Mouse (Mus musculus) forebrain, embryonic 14.5 days (tissue): ENCODE data around the gene Irf2bp2. TPM values are rescaled to one million over a fixed set of nuclear protein-coding genes. Genes with fewer than 3 reads are reported as not detected.
"Not testable (repeated sequence)": the region's sequence is repeated elsewhere in the genome, so short reads cannot be mapped to it uniquely, and the experiment has no call there.

Experiments used
- ATAC-seq: fragments of 200-750 bp; cut with Nextera tagmentation; 2 replicates; pipeline ENCODE4 v1.8.0; 2017; ENCODE audit warnings: mild to moderate bottlenecking, moderate library complexity
- DNase-seq: peaks from one replicate; pipeline ENCODE4 v3.0.0-alpha.2; 2015; ENCODE audit warnings: low spot score
- H3K27ac ChIP-seq: fragments of 300-500 bp; sonication (generic); 2 replicates; pipeline ENCODE4 v1.5.1; 2014; ENCODE audit warnings: low read depth, mild to moderate bottlenecking, control low read depth, low read length, moderate library complexity
- H3K27me3 ChIP-seq: fragments of 300-500 bp; sonication (generic); replicated peaks from 2 replicates; pipeline ENCODE4 v1.6.1; 2014; ENCODE audit warnings: low read length, control low read depth, mixed read lengths; ENCODE audit not compliant: control insufficient read depth, insufficient read depth
- H3K36me3 ChIP-seq: fragments of 300-500 bp; sonication (generic); 2 replicates; pipeline ENCODE4 v1.6.1; 2014; ENCODE audit warnings: low read length, control low read depth; ENCODE audit not compliant: control insufficient read depth, insufficient read depth
- H3K4me1 ChIP-seq: fragments of 300-500 bp; sonication (generic); 2 replicates; pipeline ENCODE4 v1.6.1; 2014; ENCODE audit warnings: antibody characterized with exemption, low read length, control low read depth; ENCODE audit not compliant: control insufficient read depth, insufficient read depth
- H3K4me2 ChIP-seq: fragments of 300-500 bp; sonication (generic); 2 replicates; pipeline ENCODE4 v1.6.1; 2014; ENCODE audit warnings: mild to moderate bottlenecking, control low read depth, low read length
- H3K4me3 ChIP-seq: fragments of 300-500 bp; sonication (generic); 2 replicates; pipeline ENCODE4 v1.5.1; 2014; ENCODE audit warnings: low read depth, low read length, control low read depth
- H3K9ac ChIP-seq: fragments of 300-500 bp; sonication (generic); 2 replicates; pipeline ENCODE4 v1.6.1; 2014; ENCODE audit warnings: mild to moderate bottlenecking, low read length, control low read depth, moderate library complexity
- H3K9me3 ChIP-seq: fragments of 300-500 bp; sonication (generic); replicated peaks from 2 replicates; pipeline ENCODE4 v1.6.1; 2016; ENCODE audit warnings: low read length, control low read depth, mixed read lengths; ENCODE audit not compliant: control insufficient read depth
- WGBS: fragments of 180-500 bp; shearing (Covaris S2); extraction: QIAGEN DNeasy Blood & Tissue Kit; methylation state at CpG from one replicate; pipeline ENCODE4 v1.1.7; 2014; 5-methylcytosine and 5-hydroxymethylcytosine counted together
- polyA plus RNA-seq: library from polyadenylated mRNA; unstranded; fragments of >200 nt; fragmentation: Nextera tagmentation; extraction: Ambion mirVana; gene quantifications from 2 replicates; pipeline ENCODE4 v1.2.1, GENCODE M21; 2014

Gene Irf2bp2
- polyA plus RNA-seq, 1 experiment from 2014 or later: 8.3 TPM

GRCm38 (mm10) chr8:126612739-126613138 is 19.0 kb upstream of the Irf2bp2 start:
- Histone ChIP-seq H3K4me2 (no peak overlapping the region), H3K4me1 (no peaks in the 10 kb centered on the region), H3K9me3 (no peaks in the 10 kb centered on the region), H3K9ac (no peak overlapping the region), H3K27me3 (no peaks in the 10 kb centered on the region), H3K36me3 (no peaks in the 10 kb centered on the region), H3K4me3 (no peak overlapping the region), H3K27ac (no peak overlapping the region)
- 81% methylated on average over 3 of the region's 3 CpGs for WGBS
- DNase-seq: no peak
- ATAC-seq: no peak

- Histone ChIP-seq H3K9ac (no peak overlapping the region), H3K27ac (no peak overlapping the region), H3K9me3 (no peaks in the 10 kb centered on the region), H3K27me3 (no peaks in the 10 kb centered on the region), H3K36me3 (no peaks in the 10 kb centered on the region), H3K4me2 (no peak overlapping the region), H3K4me1 (no peaks in the 10 kb centered on the region), H3K4me3 (no peak overlapping the region)
- DNase-seq: no peak
- ATAC-seq: no peak
- 4% methylated on average over 3 of the region's 3 CpGs for WGBS
These were observed 16.9 kb upstream of the Irf2bp2 start for GRCm38 (mm10) chr8:126610713-126611112.

- 87% methylated on average over 11 of the region's 11 CpGs for WGBS
- DNase-seq (no peak), ATAC-seq (no peak)
- no peak overlapping the region for H3K4me3 ChIP-seq
- no peak overlapping the region for H3K27ac ChIP-seq
- no peak overlapping the region for H3K4me2 ChIP-seq
- H3K9ac ChIP-seq: no peak overlapping the region
- no peaks in the 10 kb centered on the region for H3K27me3 ChIP-seq
- no peaks in the 10 kb centered on the region for H3K36me3 ChIP-seq
- H3K4me1 ChIP-seq: no peaks in the 10 kb centered on the region
- H3K9me3 ChIP-seq: no peaks in the 10 kb centered on the region
These were observed 15.9 kb upstream of the Irf2bp2 start for GRCm38 (mm10) chr8:126609556-126610263.

DNA sequence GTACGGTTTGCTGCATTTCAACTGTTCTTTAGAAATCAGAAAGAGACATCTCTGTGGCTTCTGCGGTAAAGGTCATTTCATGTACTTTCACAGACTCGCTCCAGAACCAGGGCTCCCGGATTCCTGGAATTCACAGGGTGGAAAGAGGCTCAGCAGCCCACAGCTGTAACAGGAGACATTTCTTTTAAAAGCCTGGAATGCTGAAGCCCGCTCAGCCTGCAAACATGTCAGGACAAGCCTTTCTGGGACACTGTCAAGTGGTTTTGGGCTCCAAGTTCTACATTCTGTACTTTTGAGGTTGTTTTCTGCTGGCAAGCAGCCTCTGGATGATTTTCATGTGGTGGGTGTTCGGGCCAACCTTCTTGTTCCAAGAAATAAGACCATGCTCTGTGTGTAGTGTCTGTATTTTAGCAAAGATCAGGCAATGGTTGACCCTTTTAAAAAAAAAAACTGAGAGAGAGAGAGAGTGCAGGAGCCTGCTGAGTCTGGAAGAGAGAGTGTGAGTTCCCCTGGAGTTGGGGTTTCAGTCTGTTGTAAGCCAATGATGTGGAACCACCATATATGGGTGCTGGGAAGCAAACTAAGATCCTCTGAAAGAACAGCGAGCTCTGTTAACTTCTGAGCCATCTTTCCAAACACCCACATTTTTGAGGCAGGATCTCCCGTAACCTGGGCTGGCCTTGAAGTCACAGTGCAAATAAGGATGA is 9.6 kb upstream of the Irf2bp2 start:
- H3K9me3 ChIP-seq: no peaks in the 10 kb centered on the region
- 46% methylated on average over 8 of the region's 8 CpGs for WGBS
- no peak for DNase-seq

DNA sequence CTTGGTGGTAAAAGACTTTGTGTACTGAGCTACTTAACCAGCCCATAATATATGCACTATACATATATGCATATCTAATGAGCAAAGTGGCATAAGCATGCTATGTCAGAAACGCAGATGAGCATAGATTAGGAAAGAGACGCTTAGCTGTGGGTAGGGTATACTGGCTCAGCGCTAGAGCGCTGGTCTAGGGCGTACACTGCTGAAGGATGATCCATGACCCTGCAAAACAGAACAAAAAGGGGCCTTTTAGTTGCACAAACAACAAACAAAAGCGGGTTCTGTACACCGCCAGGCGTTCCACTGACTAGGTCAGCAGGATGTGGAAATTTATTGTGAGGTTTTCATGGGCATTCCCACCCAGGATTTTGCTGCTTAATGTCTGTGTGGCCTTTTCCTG is 8.9 kb upstream of the Irf2bp2 start:
- ATAC-seq (no peak; the same call in 1 of the 2 replicates), DNase-seq (peak; percentile 26)
- H3K9ac ChIP-seq: no peak overlapping the region
- no peaks in the 10 kb centered on the region for H3K27me3 ChIP-seq
- no peaks in the 10 kb centered on the region for H3K9me3 ChIP-seq
- H3K4me1 ChIP-seq: peaks cover 27% of the 10 kb centered on the region
- H3K27ac ChIP-seq: no peak overlapping the region
- H3K4me3 ChIP-seq: no peak overlapping the region
- 36% methylated on average over 8 of the region's 8 CpGs for WGBS
- H3K36me3 ChIP-seq: no peaks in the 10 kb centered on the region
- no peak overlapping the region for H3K4me2 ChIP-seq

More for the DNA sequence above, 9.6 kb upstream of the Irf2bp2 start:
- peaks cover 19% of the 10 kb centered on the region for H3K4me1 ChIP-seq
- H3K27me3 ChIP-seq: no peaks in the 10 kb centered on the region
- H3K27ac ChIP-seq: peak overlapping the region; percentile 22; the same call in 1 of the 2 replicates
- no peak for ATAC-seq
- no peak overlapping the region for H3K4me3 ChIP-seq
- no peak overlapping the region for H3K9ac ChIP-seq
- H3K36me3 ChIP-seq: no peaks in the 10 kb centered on the region
- no peak overlapping the region for H3K4me2 ChIP-seq

- Histone ChIP-seq H3K9me3 (no peaks in the 10 kb centered on the region), H3K36me3 (no peaks in the 10 kb centered on the region), H3K4me1 (peaks cover 40% of the 10 kb centered on the region), H3K27ac (peak overlapping the region; percentile 59; the same call in 1 of the 2 replicates), H3K4me2 (no peak overlapping the region), H3K27me3 (no peaks in the 10 kb centered on the region), H3K4me3 (no peak overlapping the region), H3K9ac (no peak overlapping the region)
- WGBS: 8% methylated on average over 5 of the region's 5 CpGs
- DNase-seq: no peak
- ATAC-seq: peak; percentile 33; the same call in 1 of the 2 replicates
These were observed 7.5 kb upstream of the Irf2bp2 start for GRCm38 (mm10) chr8:126601325-126601724.

GRCm38 (mm10) chr8:126600816-126601243 is 7.0 kb upstream of the Irf2bp2 start:
- Histone ChIP-seq H3K27me3 (no peaks in the 10 kb centered on the region), H3K27ac (peak overlapping the region; percentile 59; the same call in 1 of the 2 replicates), H3K36me3 (no peaks in the 10 kb centered on the region), H3K4me3 (no peak overlapping the region), H3K9ac (no peak overlapping the region), H3K4me2 (no peak overlapping the region), H3K9me3 (no peaks in the 10 kb centered on the region), H3K4me1 (peaks cover 43% of the 10 kb centered on the region)
- ATAC-seq: peak; percentile 49
- WGBS: under 1% methylated on average over 7 of the region's 7 CpGs
- DNase-seq: peak; percentile 87

DNA sequence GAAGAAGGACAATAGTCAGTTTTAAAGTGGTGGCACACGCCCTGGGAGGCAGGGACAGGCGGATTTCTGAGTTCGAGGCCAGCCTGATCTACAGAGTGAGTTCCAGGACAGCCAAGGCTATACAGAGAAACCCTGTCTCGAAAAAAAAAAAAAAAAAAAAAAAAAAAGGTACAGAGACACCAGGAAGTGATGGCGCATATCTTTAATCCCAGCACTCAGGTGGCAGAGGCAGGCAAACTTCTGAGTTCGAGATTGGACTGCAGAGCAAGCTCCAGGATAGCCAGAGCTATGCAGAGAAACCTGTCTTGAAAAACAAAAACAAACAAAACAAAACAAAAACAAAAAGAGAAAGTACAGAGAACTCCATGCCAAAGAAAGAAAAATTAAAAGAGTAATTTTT is 6.6 kb upstream of the Irf2bp2 start:
- DNase-seq, ATAC-seq, H3K9ac ChIP-seq, H3K36me3 ChIP-seq, H3K27ac ChIP-seq, H3K4me2 ChIP-seq, H3K4me3 ChIP-seq, H3K9me3 ChIP-seq, H3K27me3 ChIP-seq: not testable (repeated sequence)
- H3K4me1 ChIP-seq: peaks cover 47% of the 10 kb centered on the region
- WGBS: 89% methylated on average over 5 of the region's 6 CpGs

- ATAC-seq (no peak), DNase-seq (no peak)
- no peak overlapping the region for H3K4me3 ChIP-seq
- H3K4me1 ChIP-seq: peaks cover 56% of the 10 kb centered on the region
- WGBS: 85% methylated on average over 4 of the region's 4 CpGs
- H3K9me3 ChIP-seq: no peaks in the 10 kb centered on the region
- H3K4me2 ChIP-seq: no peak overlapping the region
- no peak overlapping the region for H3K9ac ChIP-seq
- no peaks in the 10 kb centered on the region for H3K36me3 ChIP-seq
- no peak overlapping the region for H3K27ac ChIP-seq
- no peaks in the 10 kb centered on the region for H3K27me3 ChIP-seq
These were observed 5.5 kb upstream of the Irf2bp2 start for GRCm38 (mm10) chr8:126599297-126599696.
